Mouse (Mus musculus): ENCODE data around the gene Hip1r.

The Hip1r gene

GRCm38 (mm10) chr5:124016291-124016821 lies 42.9 kb downstream of the Hip1r start:
- no peak for DNase-seq (ENCODE audit: low spot score in 2 of 2)

- DNase-seq (ENCODE audit: low spot score in 2 of 2) = no peak
Measured at GRCm38 (mm10) chr5:124017941-124018340, 44.5 kb downstream of the Hip1r start.

GRCm38 (mm10) chr5:124018651-124019050 lies 45.2 kb downstream of the Hip1r start:
- DNase-seq (ENCODE audit: low spot score in 2 of 2) = no peak

GRCm38 (mm10) chr5:124019348-124020216 lies 46.2 kb downstream of the Hip1r start:
- DNase-seq (ENCODE audit: low spot score in 2 of 2) = peak in 1 of 2 experiments; percentile 73

GRCm38 (mm10) chr5:124021148-124021547 lies 47.7 kb downstream of the Hip1r start:
- no peak for DNase-seq (ENCODE audit: low spot score in 2 of 2)

DNA sequence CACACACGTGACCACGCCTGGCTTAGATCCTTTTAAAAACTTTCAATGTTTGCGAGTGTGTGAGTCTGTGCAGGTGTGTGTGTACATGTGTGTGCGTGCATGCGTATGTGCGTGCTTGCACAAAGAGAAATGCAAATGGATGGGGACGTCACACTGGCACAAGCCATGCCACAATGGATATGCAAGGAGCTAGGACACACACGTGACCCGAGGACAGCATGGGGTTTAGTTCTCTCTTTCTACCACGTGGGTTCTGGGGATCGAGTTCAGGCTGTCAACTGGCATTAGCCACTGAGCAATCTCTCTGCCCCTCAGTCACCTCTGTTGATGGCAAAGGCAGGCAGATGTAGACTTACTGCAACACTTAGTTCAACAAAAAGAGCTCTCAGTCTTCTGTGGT lies 48.3 kb downstream of the Hip1r start:
- DNase-seq (ENCODE audit: low spot score in 2 of 2) = no peak

- peak in 1 of 2 experiments; percentile 36 for DNase-seq (ENCODE audit: low spot score in 2 of 2)
Measured at GRCm38 (mm10) chr5:124022365-124022764, 48.9 kb downstream of the Hip1r start.

DNA sequence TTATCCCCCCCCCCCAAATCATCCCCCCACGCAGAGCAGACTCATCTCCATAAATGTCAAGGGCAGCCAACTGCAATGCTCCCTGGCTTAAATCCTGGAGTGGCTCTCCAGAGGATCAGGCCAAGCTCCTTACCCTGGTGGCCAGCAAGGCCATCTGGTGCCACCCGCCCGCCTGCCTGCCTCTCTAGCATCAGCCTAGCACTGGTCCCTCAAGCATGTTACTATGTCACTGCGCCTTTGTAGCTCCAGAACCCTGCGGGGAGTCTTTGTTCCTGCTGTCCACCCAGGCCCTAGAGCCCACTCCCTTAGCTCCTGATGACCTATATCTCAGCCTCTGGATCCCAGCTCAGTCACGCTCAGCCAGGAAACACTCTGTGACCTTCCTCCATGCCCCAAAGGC lies 51.2 kb downstream of the Hip1r start:
- DNase-seq (ENCODE audit: low spot score in 2 of 2) = no peak

DNA sequence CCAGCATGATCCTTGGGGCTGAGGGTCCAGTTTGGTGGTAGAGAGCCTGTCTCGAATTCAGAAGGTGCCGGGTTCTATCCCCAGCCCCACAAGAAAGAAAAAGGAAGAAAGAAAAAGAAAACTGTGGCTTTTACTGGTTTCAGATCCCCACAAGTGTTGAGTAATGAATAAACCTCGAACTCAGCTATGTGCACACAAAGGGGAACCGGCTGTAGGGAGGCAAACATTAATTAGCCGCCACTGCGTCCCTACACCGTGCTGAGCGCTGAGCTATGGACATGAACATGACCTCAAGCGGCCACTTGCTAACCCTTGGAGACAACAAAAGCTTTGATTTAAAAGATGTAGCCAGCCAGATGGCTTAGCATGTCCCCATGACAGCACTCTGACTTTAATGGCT lies 51.7 kb downstream of the Hip1r start:
- no peak for DNase-seq (ENCODE audit: low spot score in 2 of 2)

GRCm38 (mm10) chr5:124025587-124026441 lies 52.4 kb downstream of the Hip1r start:
- no peak for DNase-seq (ENCODE audit: low spot score in 2 of 2)

- no peak for DNase-seq (ENCODE audit: low spot score in 2 of 2)
Measured at GRCm38 (mm10) chr5:124026568-124026967, 53.1 kb downstream of the Hip1r start.

- DNase-seq (ENCODE audit: low spot score in 2 of 2) = no peak
Measured at GRCm38 (mm10) chr5:124027702-124028470, 54.5 kb downstream of the Hip1r start.

- no peak for DNase-seq (ENCODE audit: low spot score in 2 of 2)
Measured at GRCm38 (mm10) chr5:124028680-124029079, 55.3 kb downstream of the Hip1r start.

DNA sequence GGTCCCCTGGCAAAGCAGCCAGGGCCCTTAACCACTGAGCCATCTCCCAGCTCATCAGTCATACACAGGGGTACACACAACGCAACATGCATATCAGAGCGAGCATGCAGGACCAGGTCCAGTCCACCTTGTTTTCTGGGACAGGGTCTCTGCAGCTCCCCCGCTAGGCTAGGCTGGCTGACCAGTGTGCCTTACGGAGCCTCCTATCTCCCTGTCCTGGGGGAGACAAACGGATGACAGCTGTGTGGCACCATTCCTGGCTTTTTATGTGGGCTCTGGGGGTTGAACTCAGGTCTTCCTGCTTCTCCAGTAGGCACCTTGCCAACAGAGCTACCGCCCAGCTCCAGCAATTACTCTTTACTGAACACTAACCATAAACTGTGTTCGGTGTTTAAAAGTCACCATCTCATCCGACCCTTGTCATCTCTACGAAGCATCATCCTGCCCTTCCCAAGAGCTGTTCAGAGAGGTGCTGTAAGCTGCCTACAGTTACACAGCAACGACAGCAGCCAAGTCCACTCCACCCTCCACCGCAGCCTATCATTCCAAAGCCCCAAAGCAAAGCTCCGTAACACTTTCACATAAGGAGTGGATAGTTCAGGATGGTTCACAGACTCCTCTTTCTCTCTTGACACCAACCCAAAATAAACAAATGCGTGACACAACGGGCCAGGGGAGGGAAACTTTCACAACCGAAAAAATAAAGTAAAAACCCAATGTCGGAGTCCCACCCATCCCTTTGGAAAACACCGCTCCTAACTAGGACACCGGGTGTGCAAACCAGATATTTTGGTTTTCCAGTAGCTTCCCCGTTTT lies 56.0 kb downstream of the Hip1r start:
- no peak for DNase-seq (ENCODE audit: low spot score in 2 of 2)

DNA sequence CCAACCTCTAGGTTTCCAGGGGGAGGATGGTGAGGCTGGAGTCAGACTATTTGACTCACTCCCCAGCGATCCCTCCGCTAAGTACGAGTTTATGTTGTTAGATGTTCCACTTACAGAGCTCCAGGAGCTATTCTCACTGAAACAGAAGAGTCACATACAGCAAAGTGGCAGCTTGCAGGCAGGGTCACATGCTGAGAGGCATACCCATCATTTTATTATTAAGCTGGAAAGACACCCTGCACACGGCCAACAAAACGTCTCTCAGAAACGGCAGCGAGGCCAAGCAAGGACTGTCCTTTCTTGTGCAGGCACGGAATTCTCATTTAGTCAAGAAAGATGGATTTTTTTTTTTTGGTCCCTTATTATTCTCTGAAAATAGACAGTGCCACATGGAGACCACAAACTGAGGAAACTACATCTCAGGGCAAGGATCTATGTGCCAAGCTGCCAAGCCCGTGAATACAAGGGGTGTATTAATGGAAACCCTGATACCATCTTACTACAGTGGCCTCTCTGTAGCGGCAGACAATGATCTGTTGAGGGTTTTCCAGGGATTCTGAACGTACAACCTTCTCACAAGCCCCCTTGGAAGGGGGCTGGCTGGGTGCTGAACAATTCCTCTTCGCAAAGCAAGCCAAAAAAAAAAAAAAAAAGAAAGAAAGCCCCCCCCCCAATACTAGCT lies 57.1 kb downstream of the Hip1r start:
- no peak for DNase-seq (ENCODE audit: low spot score in 2 of 2)

DNA sequence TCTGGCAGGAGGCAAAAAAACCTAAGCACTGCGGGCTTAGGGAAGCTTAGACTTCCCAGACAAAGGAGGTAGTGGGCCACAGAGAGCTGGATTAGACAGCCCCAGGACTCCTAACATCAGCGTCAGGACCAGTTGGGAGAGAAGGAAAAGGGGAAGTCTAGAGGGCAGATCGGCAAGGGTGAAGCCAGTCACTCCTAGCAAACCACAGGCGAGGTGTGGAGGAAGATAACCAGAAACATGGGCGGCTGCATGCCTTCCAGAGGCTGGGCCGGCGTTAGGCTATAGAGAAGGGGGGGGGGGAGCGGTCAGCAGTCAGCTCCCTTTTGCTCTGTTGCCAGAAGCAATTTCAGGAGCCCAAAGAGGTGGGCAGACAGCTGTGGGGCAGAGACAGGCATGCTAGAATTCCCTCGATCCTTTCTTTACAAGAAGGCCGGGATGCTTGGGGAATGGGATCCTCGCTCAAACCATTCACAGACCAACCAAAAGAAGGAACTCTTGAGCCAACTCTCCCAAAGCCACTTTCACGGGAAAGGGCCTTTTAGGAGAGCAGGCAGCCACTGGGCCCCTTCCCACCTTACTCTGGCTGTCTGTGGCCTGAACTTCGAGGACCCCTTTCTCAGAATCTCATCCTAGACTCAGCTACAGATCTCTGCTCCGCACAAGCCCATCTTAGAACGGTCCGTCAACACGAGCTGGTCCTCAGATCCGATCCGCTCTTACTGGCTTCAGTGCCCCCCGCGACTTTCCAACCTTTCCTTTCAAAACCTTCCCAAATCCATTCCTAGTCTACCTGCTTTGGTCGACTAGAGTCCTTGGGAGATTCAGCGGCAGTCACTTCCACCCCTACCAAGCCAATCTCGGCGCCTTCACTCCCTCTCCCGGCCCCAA lies 57.9 kb downstream of the Hip1r start:
- peak; percentile 49 to 61 for DNase-seq (ENCODE audit: low spot score in 2 of 2)

GRCm38 (mm10) chr5:124032001-124032508 lies 58.6 kb downstream of the Hip1r start, which contains the start of gene Vps37b:
Vps37b (minus strand) TSS chr5:124032270.
- DNase-seq (ENCODE audit: low spot score in 2 of 2) = peak; percentile 93 to 94

DNA sequence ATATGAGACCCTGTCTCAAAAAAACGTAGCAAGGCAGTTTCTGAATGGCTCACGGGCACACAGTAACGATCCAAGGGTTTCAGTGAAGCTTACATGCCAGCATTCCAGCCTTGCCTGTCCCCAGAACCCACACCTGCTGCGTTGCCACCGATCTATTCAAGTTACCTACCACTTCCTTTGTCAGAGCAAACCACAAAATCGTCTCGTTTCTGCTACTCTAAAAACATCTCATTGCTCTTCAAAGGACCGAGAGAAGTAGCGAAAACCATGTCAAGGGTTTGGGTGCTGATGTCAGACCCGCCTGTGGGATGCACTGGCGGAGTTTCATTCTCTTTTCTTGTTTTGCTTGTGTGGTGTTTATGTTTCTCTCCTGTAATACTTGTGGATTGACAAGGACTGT lies 61.0 kb downstream of the Hip1r start:
- no peak for DNase-seq (ENCODE audit: low spot score in 2 of 2)

DNA sequence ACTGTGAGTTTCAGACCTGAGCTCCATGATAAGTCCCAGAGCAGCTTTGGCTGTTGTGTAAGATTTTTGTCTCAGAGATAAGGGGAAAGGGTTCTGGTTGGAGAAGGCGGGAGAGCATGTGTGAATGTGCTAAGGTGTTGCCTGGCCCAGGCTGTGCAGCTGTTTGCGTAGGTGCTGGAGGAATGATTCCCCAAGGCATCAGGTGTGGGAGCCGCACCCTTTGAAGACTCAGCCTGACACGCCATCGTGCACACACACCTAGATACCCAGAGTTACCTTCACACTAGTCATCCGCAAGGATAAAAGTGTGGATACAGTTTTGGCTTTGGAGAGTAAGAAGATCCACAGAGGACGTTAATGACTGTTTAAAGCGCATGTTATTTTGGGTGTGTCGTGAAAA lies 62.0 kb downstream of the Hip1r start:
- no peak for DNase-seq (ENCODE audit: low spot score in 2 of 2)

Measured in spleen, postnatal 10 days (tissue).